Mouse (Mus musculus): ENCODE measurements at regions not wholly inside any gene's neighbourhood (a gene's known extent, or its start where the extent isn't known, plus 50 kb on each side); places are given as distances from the start of the nearest gene placed in this dataset.
"Not testable (repeated sequence)": the region's sequence is repeated elsewhere in the genome, so short reads cannot be mapped to it uniquely, and the experiment has no call there.

DNA sequence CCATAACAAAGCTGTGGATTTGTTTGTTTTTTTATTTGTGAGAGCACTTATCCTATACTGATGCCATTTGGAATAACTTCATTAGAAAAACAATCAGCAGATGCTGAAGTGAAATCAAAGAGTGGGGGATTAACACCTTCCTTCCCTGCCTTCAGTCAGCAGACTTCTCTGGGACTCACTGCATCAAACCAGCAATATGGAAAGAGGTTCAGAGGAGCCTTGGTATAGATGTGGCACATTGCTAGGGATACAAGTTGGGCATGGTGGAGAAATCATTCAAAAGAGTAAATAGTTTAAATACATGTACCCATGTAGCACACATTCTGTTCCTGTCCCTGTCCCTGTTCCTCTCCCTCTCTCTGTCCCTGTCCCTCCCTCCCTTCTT lies 364.0 kb upstream of the Rgs18 start:
- DNase-seq (ENCODE audit: low spot score): no peak

DNA sequence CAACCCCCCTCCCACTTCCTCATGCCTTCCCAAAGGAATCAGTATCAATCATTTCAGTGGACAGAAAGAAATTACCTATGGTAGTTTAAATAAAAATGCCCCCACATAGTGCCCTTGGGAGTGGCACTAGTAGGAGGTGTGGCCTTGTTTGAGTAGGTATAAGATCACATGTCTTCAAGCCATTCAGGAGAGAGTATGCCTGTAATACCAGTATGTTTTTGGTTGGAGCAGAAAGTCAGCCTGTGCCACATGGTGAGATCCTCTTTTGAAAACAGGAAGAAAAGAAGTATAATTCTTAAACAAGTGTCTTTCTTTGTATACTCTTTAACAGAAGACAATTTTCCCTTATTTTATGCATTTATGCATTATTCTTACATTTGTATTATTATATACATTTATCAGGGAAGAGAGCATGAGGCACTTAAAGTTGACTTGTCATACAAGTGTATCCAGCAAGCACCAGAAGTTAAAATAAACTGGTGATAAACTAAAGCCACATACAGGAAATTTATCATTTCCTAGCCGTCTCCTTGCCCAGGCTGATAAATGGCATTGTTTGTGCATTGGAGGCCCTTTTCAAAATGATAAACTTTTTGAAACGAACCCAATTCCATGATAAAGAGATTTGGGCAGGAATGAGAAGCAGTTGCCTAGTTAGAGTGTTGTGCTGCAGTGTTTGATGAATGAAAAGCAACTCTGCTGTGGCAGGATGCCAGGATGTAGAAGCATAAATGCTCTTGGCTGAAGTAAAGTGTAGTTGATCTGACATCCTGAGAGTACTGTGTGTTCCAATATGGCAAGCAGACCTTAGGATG lies 363.4 kb upstream of the Rgs18 start:
- DNase-seq (ENCODE audit: low spot score): no peak

DNA sequence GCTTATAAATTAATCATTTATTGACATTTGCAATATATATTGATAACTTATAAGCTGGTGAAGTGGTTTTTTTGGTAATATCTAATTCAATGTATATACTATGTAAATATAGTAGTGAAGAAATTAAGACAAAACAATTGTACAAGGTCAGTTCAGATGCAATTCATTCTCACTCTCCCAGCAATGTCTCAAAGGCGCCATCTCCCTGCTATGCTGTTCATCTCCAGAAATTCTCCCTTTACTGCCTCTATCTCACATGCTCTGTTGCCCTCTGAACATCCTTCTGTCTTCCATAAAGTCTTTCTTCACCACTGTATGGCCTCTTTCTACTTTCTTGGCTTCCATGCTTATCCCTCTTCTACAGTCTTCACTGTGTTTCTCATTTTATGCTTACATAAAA lies 355.8 kb upstream of the Rgs18 start:
- DNase-seq (ENCODE audit: low spot score): no peak

DNA sequence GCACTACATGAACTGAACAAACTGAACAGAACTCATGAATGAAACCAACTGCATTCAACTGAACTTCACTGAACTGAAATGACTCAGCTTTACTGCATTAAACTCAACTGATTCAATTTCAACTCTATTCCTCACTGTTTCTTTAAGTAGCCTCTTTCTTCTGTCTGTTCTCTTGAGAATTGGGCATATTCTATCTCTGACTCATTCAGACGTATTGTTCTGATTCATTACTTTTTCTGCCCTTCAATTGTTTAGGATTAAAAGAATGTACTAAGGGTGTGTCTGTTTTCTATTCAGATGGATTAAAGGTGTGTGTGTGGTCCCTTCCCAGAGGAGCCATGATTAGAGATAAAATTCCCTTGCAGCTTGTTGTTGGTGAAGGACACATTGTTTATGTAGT lies 337.9 kb upstream of the Rgs18 start:
- DNase-seq (ENCODE audit: low spot score): no peak

DNA sequence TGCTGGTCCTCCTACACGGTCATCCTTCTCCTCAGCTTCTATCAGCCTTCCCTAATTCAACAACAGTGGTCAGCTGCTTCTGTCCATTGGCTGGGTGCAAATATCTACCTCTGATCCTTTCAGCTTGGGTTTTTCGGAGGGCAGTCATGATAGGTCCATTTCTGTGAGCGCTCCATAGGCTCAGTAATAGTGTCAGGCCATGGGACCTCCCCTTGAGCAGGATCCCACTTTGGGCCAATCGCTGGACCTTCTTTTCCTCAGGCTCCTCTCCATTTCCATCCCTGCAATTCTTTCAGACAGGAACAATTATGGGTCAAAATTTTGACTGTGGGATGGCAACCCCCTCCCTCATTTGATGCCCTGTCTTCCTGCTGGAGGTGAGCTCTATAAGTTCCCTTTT lies 331.5 kb upstream of the Rgs18 start:
- not testable (repeated sequence) for DNase-seq (ENCODE audit: low spot score)

DNA sequence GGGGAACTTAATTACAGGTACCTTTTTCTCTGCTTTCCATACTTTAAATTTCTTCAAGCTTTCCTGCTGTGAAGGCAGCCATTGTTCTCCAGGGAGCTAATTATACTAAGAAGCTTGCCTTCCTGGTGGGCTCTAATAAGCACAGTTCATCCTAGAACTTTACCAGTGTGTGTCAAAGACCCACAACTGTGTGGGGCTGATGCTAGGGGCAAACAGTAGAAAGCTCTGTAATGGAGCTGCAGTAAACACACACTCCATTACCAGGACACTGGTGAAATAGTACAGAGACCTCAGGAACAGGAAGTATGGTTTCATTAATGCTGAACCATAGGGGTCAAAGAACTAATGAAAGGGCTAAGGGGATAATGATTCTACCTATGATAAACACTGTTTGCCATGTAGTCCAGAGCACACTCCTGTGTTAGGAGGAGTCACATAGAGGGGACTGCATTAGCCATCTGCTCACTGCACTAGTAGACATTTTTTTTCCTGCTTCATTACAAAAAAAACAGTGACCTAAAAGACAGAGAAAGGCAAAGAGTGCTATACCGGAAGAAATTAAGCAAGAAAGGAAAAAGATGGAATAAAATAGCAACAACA lies 290.1 kb upstream of the Rgs18 start:
- peak; percentile 16 for DNase-seq (ENCODE audit: low spot score)

DNA sequence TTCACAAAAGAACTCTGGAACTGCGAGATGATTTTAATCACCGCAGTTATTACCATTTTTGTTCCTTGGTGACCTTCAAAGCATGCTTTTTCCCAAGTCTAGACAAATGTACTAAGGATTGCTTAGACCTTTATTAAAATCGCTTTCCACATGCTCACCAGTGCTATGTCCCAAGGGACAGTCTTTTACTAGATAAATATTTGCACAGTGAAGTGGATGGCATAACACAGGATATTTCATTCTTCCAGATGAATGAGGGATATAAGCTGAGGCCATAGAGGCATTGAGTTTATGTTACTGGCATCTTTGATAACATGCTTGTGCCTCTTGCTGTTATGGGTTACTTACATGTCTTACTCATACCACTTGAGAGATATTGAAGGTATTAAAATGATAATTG lies 289.1 kb upstream of the Rgs18 start:
- no peak for DNase-seq (ENCODE audit: low spot score)

DNA sequence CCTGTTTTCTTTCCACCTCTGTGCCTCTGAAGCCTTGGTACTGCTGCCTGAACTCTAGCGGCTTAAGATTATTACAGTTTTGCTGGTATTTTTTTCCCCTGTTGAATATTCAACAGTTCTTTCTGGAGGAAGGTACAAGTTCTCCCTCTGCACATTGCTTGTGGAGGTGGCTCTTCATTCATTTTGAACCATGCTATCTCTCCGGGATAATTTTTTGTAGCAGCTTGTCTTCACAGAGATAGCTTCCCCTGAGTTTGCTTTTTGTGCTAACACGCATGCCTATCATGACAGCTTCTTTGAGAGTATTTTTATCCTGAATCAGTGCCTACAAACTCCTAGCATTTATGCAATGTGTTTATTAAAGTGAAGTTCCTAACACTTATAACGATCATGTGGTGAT lies 240.4 kb upstream of the Rgs18 start:
- DNase-seq (ENCODE audit: low spot score): no peak

DNA sequence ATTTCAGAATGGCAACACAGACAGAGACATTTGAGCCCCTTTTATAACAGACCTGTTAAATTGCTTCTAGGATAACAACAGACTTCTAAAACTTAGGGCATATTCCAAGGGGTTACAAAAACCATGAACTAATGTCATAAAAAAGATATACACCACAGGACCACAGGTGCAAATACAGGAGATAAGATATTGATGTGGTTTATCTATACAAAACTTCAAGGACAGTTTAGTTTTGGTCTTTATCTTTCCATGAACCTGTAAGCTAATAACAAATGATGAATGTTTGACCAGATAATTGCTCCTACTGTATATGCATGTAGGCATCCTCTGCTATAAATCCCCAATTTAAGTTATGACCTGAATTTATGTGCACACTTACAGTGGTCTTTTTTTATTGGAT lies 235.6 kb upstream of the Rgs18 start:
- DNase-seq (ENCODE audit: low spot score): no peak

DNA sequence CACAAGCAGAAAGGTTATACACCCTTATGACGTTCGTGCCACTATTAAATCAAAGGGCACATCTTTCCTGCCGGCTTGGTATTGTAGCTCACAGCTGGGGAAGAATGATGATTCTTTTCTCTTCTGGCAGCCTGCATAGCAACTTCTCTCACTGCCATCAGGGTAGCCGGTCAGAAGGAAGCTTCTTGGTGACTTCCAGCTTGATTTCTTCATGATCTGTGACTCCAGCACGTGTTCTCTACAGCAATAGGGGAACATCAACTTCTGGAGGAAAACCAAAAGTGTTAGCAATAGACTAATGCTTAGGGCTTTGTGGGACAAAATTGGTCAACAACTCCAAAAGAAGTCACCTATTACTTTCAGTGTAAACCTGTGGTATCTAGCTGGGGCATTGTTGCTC lies 202.9 kb upstream of the Rgs18 start:
- no peak for DNase-seq (ENCODE audit: low spot score)

DNA sequence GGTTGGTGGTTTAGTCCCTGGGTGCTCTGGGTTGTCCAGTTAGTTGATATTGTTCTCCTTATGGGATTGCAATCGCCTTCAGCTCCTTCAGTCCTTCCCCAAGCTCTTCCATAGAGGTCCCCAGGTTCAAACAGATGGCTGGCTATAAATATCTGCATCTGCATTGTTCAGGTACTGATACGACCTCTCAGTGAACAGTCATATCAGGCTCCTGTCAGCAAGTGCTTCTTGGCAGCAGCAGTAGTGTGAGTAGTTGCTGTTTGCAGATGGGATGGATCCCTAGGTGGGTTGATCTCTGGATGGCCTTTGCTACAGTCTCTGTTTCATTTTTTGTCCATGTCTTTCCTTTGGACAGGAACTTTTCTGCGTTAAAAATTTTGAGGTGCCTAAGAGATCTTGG lies 190.5 kb upstream of the Rgs18 start:
- DNase-seq (ENCODE audit: low spot score): no peak

DNA sequence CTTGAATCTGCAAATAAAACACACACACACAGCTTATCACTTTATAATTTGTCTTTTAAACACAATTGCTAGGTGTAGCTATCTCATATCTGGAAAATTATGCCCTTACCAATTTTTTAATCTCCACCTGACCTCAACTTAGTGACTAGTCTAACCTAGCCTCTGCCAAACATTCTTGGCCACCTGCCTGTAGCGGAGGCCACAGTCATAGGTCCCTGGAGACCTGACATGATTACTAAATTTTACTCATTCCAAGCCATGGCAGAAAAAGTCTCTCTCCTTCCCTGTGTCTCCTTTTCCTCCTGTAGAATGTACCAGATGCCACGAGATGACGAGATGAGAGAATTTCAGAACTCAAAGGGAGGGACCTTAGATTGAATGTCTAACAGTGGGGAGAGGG lies 163.8 kb upstream of the Rgs18 start:
- DNase-seq (ENCODE audit: low spot score): no peak

DNA sequence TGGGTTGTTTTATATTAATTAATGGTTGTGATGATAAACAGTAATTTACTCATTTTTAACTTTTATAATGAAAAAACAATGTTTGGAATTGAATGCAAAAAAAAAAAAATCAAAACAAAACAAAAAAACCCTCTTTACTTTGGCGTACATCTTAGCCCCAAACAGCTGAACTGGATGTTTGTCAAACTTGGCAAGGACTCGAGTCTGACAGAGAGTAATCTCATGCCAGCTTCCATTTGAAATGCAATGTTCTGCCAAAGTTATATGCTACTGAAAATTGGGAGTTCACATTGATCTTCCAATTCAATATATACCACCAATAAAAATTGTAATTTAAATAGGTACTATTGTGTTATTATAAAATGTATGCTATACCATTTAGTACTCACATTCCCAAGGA lies 150.9 kb upstream of the Rgs18 start:
- DNase-seq (ENCODE audit: low spot score): no peak

DNA sequence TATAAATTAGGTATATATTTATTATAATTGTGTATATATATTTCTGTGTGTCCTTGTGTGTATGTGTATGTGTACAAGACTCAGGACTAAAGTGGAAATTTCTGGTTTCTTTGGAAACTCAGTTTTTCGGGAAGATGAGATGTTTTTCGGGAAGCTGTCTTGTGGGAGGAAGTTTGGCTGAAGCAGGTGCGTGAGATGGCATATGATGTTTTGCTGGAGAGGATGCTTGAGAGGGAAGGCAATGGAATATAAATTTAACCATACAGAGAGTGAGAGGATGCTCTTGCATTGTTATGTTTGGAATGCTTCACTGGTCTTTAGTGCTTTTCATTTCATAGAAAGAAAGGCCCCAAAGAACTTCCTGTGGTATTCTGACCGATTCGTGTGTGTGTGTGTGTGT lies 141.3 kb upstream of the Rgs18 start:
- DNase-seq (ENCODE audit: low spot score): no peak

DNA sequence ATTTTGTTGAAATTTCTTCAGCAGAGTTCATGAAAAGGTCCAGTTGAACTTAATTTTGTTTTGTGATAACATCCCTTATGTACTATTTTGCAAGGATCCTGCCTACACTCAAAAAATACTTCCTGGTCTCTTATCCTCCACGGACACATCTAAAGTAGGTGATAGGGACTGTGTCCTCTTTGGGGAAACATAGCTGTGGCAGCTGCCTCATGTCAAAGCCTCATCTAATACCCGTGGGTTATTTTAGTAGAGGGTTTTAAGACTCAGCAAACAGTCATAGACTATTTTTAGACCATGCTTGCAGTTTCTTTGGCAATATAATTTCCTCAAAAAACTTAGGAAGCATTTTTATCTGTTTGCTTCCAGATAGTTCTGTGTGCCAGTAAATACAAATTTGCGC lies 127.8 kb upstream of the Rgs18 start:
- DNase-seq (ENCODE audit: low spot score): no peak

DNA sequence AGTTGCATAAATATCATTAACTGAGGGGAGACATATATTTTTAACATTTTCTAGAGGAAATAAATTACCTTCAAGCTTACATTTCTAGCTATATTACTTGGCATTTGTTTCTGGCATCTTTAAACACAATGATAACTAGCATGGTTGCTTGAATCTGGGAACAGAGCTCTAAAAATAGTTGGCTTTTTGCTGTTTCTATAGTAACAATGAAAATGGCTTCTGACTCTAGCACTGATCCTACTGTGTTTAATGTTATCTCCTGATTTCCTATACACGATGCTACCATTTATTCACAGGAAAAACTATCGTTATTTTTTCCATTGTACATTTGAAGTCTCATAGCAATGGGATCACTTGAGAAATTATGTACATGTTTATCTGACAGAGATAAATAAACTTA lies 108.4 kb upstream of the Rgs18 start:
- no peak for DNase-seq (ENCODE audit: low spot score)

DNA sequence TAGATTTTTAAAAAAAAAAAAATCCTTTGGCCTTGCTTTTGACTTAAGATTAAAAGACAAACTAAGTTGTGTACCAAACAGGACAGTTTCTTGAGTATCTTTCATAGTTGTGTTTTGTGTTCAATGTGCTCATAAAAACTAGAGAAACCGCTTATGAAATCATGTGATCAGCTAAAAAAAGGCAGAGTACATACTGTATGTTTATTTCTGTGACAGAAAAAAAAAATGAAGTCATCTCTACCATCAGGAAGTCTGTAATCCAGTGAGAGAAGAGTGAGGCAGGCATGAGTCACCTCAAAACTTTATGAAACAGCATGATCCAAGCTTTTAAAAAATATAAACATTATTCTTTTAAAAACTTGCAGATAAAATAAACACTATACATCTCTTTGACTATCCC lies 86.9 kb upstream of the Rgs18 start:
- DNase-seq (ENCODE audit: low spot score): no peak
